Mouse (Mus musculus): ENCODE results near the gene Tmem212.

Gene Tmem212

GRCm38 (mm10) chr3:27843266-27843665 lies 52.9 kb downstream of the Tmem212 start:
- in situ Hi-C loops (cut with MboI): no loop called here

GRCm38 (mm10) chr3:27842856-27843255 lies 53.3 kb downstream of the Tmem212 start:
- in situ Hi-C loops (cut with MboI): no loop called here

- in situ Hi-C loops (cut with MboI): no loop called here
Observed at GRCm38 (mm10) chr3:27840311-27840710, 55.9 kb downstream of the Tmem212 start.

GRCm38 (mm10) chr3:27839795-27840194 lies 56.4 kb downstream of the Tmem212 start:
- in situ Hi-C loops (cut with MboI): no loop called here

GRCm38 (mm10) chr3:27839231-27839630 lies 56.9 kb downstream of the Tmem212 start:
- in situ Hi-C loops (cut with MboI): no loop called here

GRCm38 (mm10) chr3:27836297-27836696 lies 59.9 kb downstream of the Tmem212 start:
- in situ Hi-C loops (cut with MboI): no loop called here

- in situ Hi-C loops (cut with MboI): no loop called here
Observed at GRCm38 (mm10) chr3:27835786-27836185, 60.4 kb downstream of the Tmem212 start.

GRCm38 (mm10) chr3:27828755-27829154 lies 67.4 kb downstream of the Tmem212 start:
- in situ Hi-C loops (cut with MboI): no loop called here

- in situ Hi-C loops (cut with MboI): no loop called here
Observed at GRCm38 (mm10) chr3:27827236-27827635, 68.9 kb downstream of the Tmem212 start.

GRCm38 (mm10) chr3:27825985-27826384 lies 70.2 kb downstream of the Tmem212 start:
- in situ Hi-C loops (cut with MboI): no loop called here

Data from mature B cell (primary cell).